Mouse (Mus musculus): ENCODE results near the gene Acta2.

The Acta2 gene

DNA sequence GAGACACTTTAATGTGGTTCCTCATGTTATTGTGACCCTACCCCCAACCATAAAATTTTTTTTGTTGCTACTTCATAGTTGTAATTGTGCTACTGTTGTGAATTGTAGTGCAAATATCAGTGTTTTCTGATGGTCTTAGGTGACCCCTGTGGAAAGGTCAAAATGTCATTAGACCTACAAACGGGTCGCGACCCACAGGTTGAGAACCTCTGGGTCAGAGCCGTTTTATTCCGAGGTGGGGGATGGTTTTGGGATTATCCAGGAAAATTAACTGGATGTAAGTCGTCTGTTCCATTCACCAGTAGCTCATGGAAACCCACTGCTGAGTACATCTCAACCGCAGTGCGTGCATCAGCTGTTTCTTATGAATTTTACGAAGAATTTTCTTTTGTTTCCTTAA, 61.7 kb downstream of the Acta2 start:
- in situ Hi-C loops (cut with MboI, MseI) = loop anchor here (10.0 to 25.0 kb wide), 3 partner anchors 581 to 1706 kb away; partner anchors contain the start of gene Minpp1 (in 1 of the 2)

DNA sequence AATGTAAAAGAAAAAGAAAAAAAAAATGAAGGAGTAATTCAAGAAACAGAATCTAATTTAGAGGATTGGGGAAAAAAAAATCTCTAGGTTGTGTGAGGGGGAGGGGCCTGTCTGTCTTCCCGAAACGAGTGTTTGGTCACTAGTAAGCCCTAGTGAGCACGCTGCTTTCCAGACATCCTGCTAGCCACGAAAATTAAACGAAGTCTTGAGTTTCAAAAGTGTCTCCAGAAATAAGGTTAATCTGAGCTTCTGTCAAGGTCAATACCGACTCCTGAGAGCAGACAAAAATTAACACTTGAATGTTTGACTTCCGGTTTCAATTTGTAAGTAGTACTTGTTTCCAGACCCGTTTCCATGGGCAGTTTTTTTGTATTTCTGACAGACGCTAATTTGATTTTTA, 62.2 kb downstream of the Acta2 start:
- in situ Hi-C loops (cut with MboI, MseI) = loop anchor here (10.0 to 25.0 kb wide), 3 partner anchors 582 to 1706 kb away; partner anchors contain the start of gene Minpp1 (in 1 of the 2)

DNA sequence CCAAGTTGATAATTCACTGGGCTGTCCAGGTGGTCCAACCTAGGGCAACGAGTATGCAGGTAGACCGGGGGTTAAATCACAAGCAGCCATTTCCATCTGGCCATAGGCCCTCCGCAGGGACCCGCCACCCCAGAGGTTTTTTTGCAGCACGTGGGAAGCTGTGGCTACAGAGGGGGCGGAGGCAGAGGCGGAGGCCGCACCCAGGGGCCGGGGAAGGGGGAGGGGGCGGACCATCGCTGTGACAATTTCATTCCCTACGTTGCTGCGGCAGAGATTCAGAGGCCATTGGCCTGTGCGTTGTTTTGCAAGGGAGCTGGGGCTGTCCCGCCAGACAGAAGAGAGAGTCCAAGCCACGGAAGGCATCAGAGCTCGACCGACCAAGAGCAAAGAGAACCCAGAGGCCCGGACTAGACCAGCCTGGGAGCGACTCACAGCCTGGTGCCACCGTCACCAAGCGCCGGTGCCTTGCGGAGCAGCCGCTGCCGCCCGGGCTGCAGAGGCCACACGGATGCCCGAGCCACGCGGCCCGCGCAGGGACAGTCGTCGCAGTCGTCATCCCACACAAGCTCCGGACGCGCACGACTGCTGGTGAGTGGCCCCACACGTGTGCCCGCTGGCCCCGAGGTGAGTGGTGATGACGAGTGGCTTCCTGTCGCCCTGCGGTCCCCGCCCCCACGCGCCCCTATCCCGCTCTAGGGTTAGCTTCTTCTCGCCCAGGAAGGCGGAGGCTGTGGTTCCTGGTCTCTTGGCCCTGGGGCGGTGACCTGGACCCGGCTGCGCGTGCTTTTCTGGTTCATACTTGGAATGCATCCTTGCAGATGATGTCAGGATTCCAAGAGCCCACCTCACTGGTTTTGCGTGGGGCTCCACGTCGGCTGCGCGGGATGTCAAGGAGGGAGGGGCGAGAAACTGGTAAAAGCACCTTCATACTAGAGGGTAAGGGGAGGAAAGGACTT, 63.1 kb downstream of the Acta2 start, which contains the start of gene Stambpl1:
TSS of gene Stambpl1 (plus strand) at position 222 of the 956 bp plus-strand sequence.
- in situ Hi-C loops (cut with MboI, MseI) = loop anchor here (10.0 to 25.0 kb wide), 3 partner anchors 583 to 1705 kb away; partner anchors contain the start of gene Minpp1 (in 1 of the 2)

DNA sequence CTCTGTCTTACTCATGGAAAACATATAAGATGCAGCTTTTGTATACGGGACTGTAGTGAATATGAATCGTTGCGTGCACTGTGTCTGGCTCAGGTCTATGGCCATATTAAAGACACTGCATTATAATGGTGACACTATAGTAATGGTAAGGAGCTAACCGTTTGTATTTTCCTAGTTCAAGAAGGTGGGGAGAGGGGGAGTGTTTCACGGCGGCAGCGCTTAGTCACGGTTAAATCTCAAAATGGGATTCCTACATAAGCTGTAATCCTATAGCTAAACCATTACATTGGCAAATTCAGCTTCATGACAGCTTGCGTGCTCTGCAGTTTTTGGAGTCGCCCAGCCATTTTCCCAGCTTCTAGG, 63.8 kb downstream of the Acta2 start:
- in situ Hi-C loops (cut with MboI, MseI) = loop anchor here (10.0 to 25.0 kb wide), 3 partner anchors 583 to 1704 kb away; partner anchors contain the start of gene Minpp1 (in 1 of the 2)

Data from T-helper 17 cell (primary cell).